Mouse (Mus musculus) bone marrow macrophage, adult 2 months (primary cell): ENCODE results near the gene Fgfr2.

Experiments
- CTCF ChIP-seq: IDR thresholded peaks from 2 replicates; pipeline ENCODE4 v1.5.1; 2012; ENCODE audit warnings: low read depth, mild to moderate bottlenecking, low read length, moderate library complexity
- POLR2A ChIP-seq: IDR thresholded peaks from 2 replicates; pipeline ENCODE4 v1.6.1; 2012; ENCODE audit warnings: mild to moderate bottlenecking, low read depth, low read length, borderline replicate concordance

GRCm38 (mm10) chr7:130789456-130789855, 2333.7 kb downstream of the Fgfr2 start:
- TF ChIP-seq CTCF (no peak), POLR2A (no peak)
